Mouse (Mus musculus) thymus, adult 2 months (tissue): Measurements from ENCODE around the gene Cend1.

Experiments
- CTCF ChIP-seq: fragments of 200-500 bp; IDR thresholded peaks from 2 replicates; pipeline ENCODE4 v1.5.1; 2012; ENCODE audit warnings: mild to moderate bottlenecking, control low read depth, low read length, moderate library complexity, borderline replicate concordance; ENCODE audit not compliant: control insufficient read depth, poor library complexity, insufficient read depth; ENCODE audit errors: extremely low read depth
- POLR2A ChIP-seq: fragments of 200-500 bp; IDR thresholded peaks from 2 replicates; pipeline ENCODE4 v1.6.1; 2012; ENCODE audit warnings: mild to moderate bottlenecking, low read length, control low read depth, moderate library complexity; ENCODE audit not compliant: control insufficient read depth, poor library complexity, insufficient read depth; ENCODE audit errors: extremely low read depth

DNA sequence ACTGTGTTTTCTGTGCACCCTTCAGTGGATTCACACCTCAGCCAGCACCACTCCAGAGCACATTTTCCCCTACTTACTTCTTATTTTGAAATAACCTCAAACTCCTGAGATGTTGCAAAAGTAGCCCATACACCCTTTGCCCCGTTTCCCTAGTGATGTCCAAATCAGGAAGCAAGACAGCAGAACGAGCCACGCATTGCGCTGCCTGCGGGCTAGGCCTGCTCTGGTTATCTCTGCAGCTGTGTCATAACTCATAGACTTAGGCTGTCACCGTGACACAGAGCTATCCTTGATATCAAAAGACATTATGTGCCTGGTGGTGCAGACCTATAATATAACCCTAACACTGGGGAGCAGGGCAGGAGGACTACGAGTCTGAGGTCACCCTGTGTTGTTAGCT is 35.1 kb downstream of the Cend1 start:
- TF ChIP-seq CTCF (no peak), POLR2A (no peak)
